Mouse (Mus musculus) neural tube, embryonic 15.5 days (tissue): ENCODE measurements around the gene Erg. TPM values are rescaled to one million over a fixed set of nuclear protein-coding genes. Genes with fewer than 3 reads are reported as not detected.
A peak's percentile ranks its signal among the peaks of the same experiment; 100 is the strongest.

Experiments
- ATAC-seq: fragments of 200-750 bp; cut with Nextera tagmentation; 2 replicates; pipeline ENCODE4 v1.8.0; 2017; ENCODE audit warnings: mild to moderate bottlenecking, moderate TSS enrichment, moderate library complexity; ENCODE audit not compliant: low FRiP score
- H3K27ac ChIP-seq: fragments of 300-500 bp; sonication (generic); replicated peaks from 2 replicates; pipeline ENCODE4 v1.5.1; 2015; ENCODE audit warnings: mild to moderate bottlenecking, inconsistent platforms
- H3K27me3 ChIP-seq: fragments of 300-500 bp; sonication (generic); replicated peaks from 2 replicates; pipeline ENCODE4 v1.6.1; 2015; ENCODE audit warnings: inconsistent platforms
- H3K36me3 ChIP-seq: fragments of 300-500 bp; sonication (generic); 2 replicates; pipeline ENCODE4 v1.6.1; 2015; ENCODE audit warnings: inconsistent platforms
- H3K4me1 ChIP-seq: fragments of 300-500 bp; sonication (generic); 2 replicates; pipeline ENCODE4 v1.6.1; 2015; ENCODE audit warnings: inconsistent platforms
- H3K4me2 ChIP-seq: fragments of 300-500 bp; sonication (generic); 2 replicates; pipeline ENCODE4 v1.6.1; 2015; ENCODE audit warnings: inconsistent platforms, mild to moderate bottlenecking, moderate library complexity
- H3K4me3 ChIP-seq: fragments of 300-500 bp; sonication (generic); replicated peaks from 2 replicates; pipeline ENCODE4 v1.5.1; 2015; ENCODE audit warnings: mild to moderate bottlenecking, inconsistent platforms
- H3K9ac ChIP-seq: fragments of 300-500 bp; sonication (generic); replicated peaks from 2 replicates; pipeline ENCODE4 v1.6.1; 2015; ENCODE audit warnings: mild to moderate bottlenecking, inconsistent platforms
- H3K9me3 ChIP-seq: fragments of 300-500 bp; sonication (generic); replicated peaks from 2 replicates; pipeline ENCODE4 v1.6.1; 2016; ENCODE audit warnings: inconsistent platforms
- WGBS: fragments of 180-500 bp; shearing (Covaris S2); methylation state at CpG from one replicate; pipeline ENCODE4 v1.1.7; 2015; ENCODE audit warnings: mixed read lengths; 5-methylcytosine and 5-hydroxymethylcytosine counted together
- polyA plus RNA-seq: library from polyadenylated mRNA; unstranded; fragments of >200 nt; fragmentation: Nextera tagmentation; extraction: Ambion mirVana; gene quantifications from 2 replicates; pipeline ENCODE4 v1.2.1, GENCODE M21; 2015

The Erg gene
- polyA plus RNA-seq, 1 experiment from 2014 or later: 2.3 TPM

DNA sequence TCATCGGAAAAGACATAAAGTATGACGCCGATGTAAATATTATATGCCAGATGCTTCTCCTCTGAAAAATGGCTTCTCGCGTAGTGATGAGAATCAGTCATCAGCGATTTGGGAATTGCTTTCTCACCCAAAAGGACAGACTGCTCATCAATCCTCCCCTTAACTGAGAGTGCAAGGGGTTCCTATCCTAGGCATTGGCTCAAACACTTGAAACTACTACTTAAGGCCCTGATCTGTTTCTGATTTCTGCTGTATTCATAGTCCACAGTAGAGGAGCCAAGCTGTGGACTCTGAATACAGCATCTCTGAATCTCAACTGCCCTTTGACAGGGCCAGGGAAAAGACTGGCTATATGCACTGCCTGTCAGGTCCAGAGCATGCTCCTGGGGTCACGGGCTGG lies 209.6 kb downstream of the Erg start:
- no peak overlapping the region for H3K9ac ChIP-seq
- no peaks in the 10 kb centered on the region for H3K27me3 ChIP-seq
- ATAC-seq: no peak
- no peak overlapping the region for H3K27ac ChIP-seq
- H3K9me3 ChIP-seq: no peaks in the 10 kb centered on the region
- no peak overlapping the region for H3K4me3 ChIP-seq
- 61% methylated on average over 7 of the region's 7 CpGs for WGBS
- peaks cover 16% of the 10 kb centered on the region for H3K4me1 ChIP-seq
- no peak overlapping the region for H3K4me2 ChIP-seq
- no peaks in the 10 kb centered on the region for H3K36me3 ChIP-seq

DNA sequence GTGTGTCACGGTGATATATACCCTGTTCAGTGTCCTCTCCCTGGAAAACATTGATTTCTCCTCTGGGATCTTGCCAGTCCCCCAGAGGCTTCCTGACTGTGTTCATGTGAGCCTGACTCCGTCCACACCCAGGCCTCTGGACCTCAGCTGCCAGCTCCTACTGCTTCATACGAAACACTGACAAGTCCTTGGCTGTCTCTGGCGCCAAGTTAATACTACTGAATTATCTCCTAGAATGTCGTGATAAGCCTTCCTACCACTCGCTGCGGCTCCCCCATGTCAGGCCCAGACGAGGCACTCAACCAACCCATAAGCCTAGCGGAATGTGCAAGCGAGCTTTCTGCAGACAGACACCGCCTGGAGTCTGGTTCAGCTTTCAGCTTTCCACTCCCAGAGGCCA lies 210.0 kb downstream of the Erg start:
- H3K36me3 ChIP-seq: no peaks in the 10 kb centered on the region
- H3K4me3 ChIP-seq: no peak overlapping the region
- 45% methylated on average over 11 of the region's 11 CpGs for WGBS
- H3K9me3 ChIP-seq: no peaks in the 10 kb centered on the region
- no peak overlapping the region for H3K9ac ChIP-seq
- no peak overlapping the region for H3K4me2 ChIP-seq
- H3K4me1 ChIP-seq: peaks cover 16% of the 10 kb centered on the region
- ATAC-seq: no peak
- no peak overlapping the region for H3K27ac ChIP-seq
- H3K27me3 ChIP-seq: no peaks in the 10 kb centered on the region

DNA sequence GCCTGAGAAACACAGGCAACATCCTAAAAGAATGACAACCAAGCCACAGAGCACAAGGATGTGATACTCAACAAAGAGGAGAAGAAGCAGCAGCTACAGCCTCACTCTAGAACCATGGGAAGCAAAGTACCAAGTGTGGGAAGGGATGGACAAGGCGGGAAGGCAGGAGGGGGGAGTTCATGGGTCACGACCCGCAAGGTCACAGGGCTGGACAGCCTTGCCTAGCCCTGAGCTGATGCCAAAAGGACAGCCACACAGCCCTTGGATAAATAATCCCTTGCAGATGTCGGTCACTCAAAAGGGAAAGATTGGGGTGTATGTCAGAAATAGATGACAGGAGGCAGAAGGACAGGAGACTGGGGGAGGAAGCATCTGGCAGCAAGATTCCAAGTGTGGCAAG lies 211.7 kb downstream of the Erg start:
- no peak overlapping the region for H3K27ac ChIP-seq

DNA sequence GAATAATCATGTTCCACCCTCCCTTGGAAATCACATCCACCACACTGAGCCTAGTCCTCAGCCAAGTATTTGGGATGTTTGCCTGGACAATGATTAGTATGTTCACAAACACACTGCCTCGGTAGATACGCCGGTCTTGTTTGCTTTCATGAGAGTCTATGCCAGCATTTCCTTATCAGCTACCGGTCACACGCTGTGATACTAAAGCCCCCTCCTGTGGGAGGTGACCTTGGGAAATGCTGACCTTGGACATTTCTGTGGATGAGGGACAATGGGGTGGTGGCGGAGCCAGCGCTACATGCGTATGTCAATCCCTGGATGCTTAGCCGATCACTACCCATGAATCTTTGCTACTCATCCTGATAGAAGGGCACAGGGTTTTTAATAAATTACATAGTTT lies 213.4 kb downstream of the Erg start:
- Histone ChIP-seq H3K9me3 (no peaks in the 10 kb centered on the region), H3K4me2 (no peak overlapping the region), H3K4me3 (no peak overlapping the region), H3K4me1 (peaks cover 16% of the 10 kb centered on the region), H3K36me3 (no peaks in the 10 kb centered on the region), H3K27ac (no peak overlapping the region), H3K9ac (no peak overlapping the region), H3K27me3 (no peaks in the 10 kb centered on the region)
- 92% methylated on average over 9 of the region's 9 CpGs for WGBS
- ATAC-seq: no peak

More for the DNA sequence above, 211.7 kb downstream of the Erg start:
- WGBS: 89% methylated on average over 4 of the region's 4 CpGs
- no peaks in the 10 kb centered on the region for H3K36me3 ChIP-seq
- peaks cover 16% of the 10 kb centered on the region for H3K4me1 ChIP-seq
- no peaks in the 10 kb centered on the region for H3K27me3 ChIP-seq
- no peak overlapping the region for H3K9ac ChIP-seq
- no peaks in the 10 kb centered on the region for H3K9me3 ChIP-seq
- no peak overlapping the region for H3K4me3 ChIP-seq
- ATAC-seq: no peak
- H3K4me2 ChIP-seq: no peak overlapping the region

DNA sequence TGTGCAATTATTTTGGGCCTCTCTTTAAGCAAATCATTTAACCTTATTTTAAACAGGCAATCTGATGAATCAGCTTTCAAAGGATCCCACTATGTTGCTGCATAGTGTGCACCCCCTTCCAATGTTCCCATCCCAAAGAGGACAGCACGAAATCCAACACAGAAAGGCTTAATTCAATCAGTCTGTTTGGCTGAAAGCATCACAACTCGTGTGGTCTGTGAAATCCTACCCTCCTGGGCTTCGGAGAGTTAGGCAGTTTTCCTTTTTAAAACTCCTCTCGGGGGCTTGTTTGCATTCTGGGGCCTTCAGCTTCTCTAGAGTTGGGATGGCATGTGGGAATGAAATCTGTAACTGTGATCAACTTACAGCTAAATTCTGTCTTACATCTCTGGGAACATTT lies 214.7 kb downstream of the Erg start:
- Histone ChIP-seq H3K27me3 (no peaks in the 10 kb centered on the region), H3K36me3 (no peaks in the 10 kb centered on the region), H3K9me3 (no peaks in the 10 kb centered on the region), H3K4me1 (peaks cover 16% of the 10 kb centered on the region), H3K4me2 (no peak overlapping the region), H3K9ac (no peak overlapping the region), H3K4me3 (no peak overlapping the region), H3K27ac (no peak overlapping the region)
- 68% methylated on average over 4 of the region's 4 CpGs for WGBS
- ATAC-seq: no peak

DNA sequence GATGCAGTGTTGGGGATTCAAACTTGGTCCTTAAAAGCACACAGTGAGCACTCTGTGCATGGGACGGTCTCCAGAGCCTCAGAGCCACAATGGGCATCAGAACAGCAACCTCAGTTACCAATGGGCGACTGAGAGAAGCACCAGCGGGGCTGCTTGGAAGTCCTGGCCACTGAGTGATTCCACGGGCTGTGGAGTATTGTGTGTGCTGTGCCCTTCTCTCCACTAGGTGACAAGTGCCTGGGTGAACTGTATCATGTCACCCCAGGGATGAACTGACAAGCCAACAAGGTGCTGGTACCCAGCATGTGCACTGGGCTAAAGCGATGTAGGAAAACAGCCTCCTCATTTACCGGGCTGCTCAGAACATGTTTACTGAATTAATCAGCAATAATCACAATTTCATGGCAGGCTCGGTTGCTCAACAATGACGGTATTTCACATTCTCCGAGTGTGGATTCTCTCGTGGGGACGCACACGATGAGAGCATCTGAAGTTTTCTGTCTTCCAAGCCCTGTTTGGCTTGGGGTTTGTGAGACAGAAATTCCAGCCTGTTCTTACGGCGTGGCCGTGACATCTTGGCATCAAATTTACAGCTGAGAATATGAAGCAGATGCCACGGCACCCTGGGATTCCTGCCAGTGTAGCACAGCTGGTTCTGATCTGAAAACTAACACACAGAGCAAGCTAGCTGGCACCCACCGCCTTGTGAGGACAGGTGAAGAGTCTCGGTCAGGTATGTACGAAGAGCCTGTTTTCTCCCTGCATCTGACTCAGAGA lies 219.2 kb downstream of the Erg start:
- Histone ChIP-seq H3K36me3 (no peaks in the 10 kb centered on the region), H3K27me3 (no peaks in the 10 kb centered on the region), H3K27ac (no peak overlapping the region), H3K9ac (no peak overlapping the region), H3K4me2 (peak overlapping the region; percentile 5; the same call in 1 of the 2 replicates), H3K4me3 (no peak overlapping the region), H3K4me1 (no peaks in the 10 kb centered on the region), H3K9me3 (no peaks in the 10 kb centered on the region)
- WGBS: 66% methylated on average over 19 of the region's 19 CpGs
- no peak; the same call in 1 of the 2 replicates for ATAC-seq

DNA sequence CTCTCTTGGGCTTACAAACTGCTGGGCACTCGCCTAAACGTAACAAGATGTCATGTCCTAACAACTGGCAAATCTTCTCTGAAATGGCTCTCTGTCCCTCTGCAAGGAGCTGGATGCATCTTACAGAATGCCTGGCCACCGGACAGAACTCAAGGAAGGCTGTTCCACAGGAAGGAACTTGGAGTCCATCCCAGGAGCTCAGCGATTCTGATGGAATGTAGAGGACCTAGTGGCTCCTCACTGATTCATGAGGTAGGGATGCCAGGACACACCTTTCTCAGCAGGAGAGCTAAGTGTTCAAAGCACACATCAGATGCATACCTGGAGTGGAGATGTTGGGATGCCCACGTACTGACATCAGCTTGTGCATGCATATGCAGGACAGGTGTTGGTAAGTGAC lies 221.2 kb downstream of the Erg start:
- Histone ChIP-seq H3K9me3 (no peaks in the 10 kb centered on the region), H3K4me2 (no peak overlapping the region), H3K4me3 (no peak overlapping the region), H3K27me3 (no peaks in the 10 kb centered on the region), H3K36me3 (no peaks in the 10 kb centered on the region), H3K9ac (no peak overlapping the region), H3K27ac (no peak overlapping the region), H3K4me1 (no peaks in the 10 kb centered on the region)
- ATAC-seq: no peak
- 89% methylated on average over 5 of the region's 5 CpGs for WGBS

DNA sequence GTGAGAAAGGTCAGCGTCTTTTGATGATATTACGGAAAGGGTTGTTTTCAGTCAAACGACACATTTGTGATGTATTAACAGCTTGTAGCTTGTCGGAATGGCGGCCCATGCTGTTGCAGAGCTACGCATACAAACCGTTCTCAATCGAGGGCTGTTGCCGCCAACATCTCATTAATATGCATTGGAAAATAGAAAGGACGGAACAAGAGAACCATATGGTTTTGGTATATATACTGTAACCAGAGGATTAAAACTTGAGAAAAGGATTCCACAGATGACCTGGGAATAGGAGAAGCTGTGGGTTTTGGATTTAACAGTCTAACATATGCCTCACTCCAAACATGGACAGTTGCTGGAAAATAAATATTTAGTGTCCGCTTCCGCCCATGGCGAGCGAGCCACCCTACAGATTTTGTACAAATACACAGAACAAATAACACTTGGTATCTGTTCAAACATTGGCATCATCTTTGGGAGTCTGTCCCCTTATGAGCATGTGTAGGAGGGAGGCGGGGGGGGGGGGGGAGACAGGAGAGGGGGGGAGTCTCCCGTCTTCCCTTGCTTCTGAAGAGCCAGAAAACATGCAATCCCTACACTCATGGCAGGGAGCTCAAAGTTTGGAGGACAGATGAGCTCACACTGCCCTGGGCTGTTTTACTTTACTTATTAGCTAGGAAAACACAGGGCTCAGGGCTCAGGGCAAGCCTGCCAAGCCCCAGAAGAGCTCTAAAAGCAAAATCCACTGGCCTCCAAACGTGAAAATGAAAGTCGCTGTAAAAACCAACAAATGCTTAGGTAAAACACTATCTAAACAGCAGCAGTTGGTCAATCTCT lies 222.5 kb downstream of the Erg start:
- 69% methylated on average over 18 of the region's 18 CpGs for WGBS
- ATAC-seq: no peak

DNA sequence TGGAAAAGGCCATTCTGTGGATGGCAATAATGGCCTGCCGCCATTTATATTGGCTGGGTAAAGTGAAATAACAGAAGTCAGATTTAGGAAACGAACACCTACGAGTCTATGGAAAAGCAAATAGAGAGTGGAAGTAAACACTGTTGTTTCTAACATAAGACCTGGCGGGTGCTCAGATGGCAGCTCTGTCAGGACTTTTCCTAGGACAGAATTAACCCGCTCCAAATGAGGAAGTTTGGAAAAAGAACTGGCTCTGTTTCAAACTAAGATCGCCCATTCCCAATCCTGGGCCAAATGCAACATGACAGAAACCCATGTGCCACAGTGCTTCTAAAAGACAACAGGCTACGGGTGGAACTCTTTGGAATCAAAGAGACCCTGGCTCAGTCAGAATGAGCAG lies 224.4 kb downstream of the Erg start:
- Histone ChIP-seq H3K4me3 (no peak overlapping the region), H3K9me3 (no peaks in the 10 kb centered on the region), H3K36me3 (no peaks in the 10 kb centered on the region), H3K4me2 (no peak overlapping the region), H3K9ac (no peak overlapping the region), H3K27me3 (no peaks in the 10 kb centered on the region), H3K4me1 (no peaks in the 10 kb centered on the region), H3K27ac (no peak overlapping the region)
- 91% methylated on average over 7 of the region's 7 CpGs for WGBS
- ATAC-seq: no peak

More for the DNA sequence above, 222.5 kb downstream of the Erg start:
- H3K4me3 ChIP-seq: no peak overlapping the region
- no peak overlapping the region for H3K4me2 ChIP-seq
- H3K4me1 ChIP-seq: no peaks in the 10 kb centered on the region
- no peak overlapping the region for H3K9ac ChIP-seq
- H3K36me3 ChIP-seq: no peaks in the 10 kb centered on the region
- H3K27me3 ChIP-seq: no peaks in the 10 kb centered on the region
- H3K27ac ChIP-seq: no peak overlapping the region
- H3K9me3 ChIP-seq: no peaks in the 10 kb centered on the region

DNA sequence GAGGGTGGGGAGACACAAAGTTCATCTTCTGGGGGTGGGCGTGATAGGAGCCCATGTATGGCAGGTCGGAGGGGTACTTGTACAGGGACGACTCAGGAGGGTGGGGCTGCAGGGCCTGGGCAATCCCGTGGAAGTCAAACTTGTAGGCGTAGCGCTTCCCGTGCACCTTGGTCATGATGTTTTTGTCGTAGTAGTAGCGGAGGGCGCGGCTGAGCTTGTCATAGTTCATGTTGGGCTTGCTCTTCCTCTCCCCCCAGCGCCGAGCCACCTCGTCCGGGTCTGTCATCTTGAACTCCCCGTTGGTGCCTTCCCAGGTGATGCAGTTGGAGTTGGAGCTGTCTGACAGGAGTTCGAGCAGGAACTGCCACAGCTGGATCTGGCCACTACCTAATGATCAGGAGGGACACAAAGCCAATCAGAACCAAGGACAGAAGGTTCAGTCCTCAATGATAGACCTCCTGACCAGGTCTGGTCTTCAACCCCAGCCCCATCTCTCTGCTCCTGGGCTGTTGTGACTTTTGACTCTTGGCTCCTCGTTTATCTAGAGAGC lies 225.4 kb downstream of the Erg start:
- no peak overlapping the region for H3K4me3 ChIP-seq
- ATAC-seq: no peak
- H3K27me3 ChIP-seq: no peaks in the 10 kb centered on the region
- no peaks in the 10 kb centered on the region for H3K9me3 ChIP-seq
- no peak overlapping the region for H3K27ac ChIP-seq
- 96% methylated on average over 18 of the region's 18 CpGs for WGBS
- no peaks in the 10 kb centered on the region for H3K36me3 ChIP-seq
- no peaks in the 10 kb centered on the region for H3K4me1 ChIP-seq
- H3K4me2 ChIP-seq: no peak overlapping the region
- H3K9ac ChIP-seq: no peak overlapping the region

DNA sequence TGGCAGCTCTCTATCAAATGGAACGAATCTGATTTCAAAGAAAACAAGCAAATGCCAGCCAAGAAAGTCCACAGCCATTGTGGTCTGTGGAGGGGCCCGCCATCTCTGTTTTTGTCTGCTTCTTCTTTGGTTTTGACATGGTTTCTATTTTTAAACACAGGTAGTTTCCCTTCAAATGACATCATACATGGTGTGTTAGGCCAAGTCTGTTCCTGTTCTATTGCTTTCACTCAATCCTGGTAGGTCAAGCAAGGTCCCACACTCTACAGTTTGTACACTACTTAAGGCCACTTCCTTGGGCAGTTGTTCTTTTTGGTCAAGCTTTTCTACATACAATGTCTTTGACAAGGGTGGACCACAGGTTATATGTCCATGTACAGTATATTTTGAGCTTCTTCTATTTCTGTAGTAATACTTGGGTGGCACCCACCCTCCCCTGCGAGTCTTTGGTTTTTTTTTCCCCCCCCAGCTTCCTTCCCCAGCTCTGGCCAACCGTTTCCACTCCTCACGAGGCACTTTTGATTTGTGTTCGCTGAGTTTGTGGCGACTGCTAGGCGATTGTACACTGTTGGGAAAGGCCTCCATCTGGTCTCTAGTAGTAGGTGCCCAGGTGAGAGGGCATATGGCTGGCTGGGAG lies 226.1 kb downstream of the Erg start:
- WGBS: 89% methylated on average over 8 of the region's 8 CpGs
- H3K9ac ChIP-seq: no peak overlapping the region
- no peak for ATAC-seq
- no peak overlapping the region for H3K4me3 ChIP-seq
- no peaks in the 10 kb centered on the region for H3K9me3 ChIP-seq
- H3K27ac ChIP-seq: no peak overlapping the region
- H3K27me3 ChIP-seq: no peaks in the 10 kb centered on the region
- H3K4me1 ChIP-seq: no peaks in the 10 kb centered on the region
- H3K4me2 ChIP-seq: no peak overlapping the region
- no peaks in the 10 kb centered on the region for H3K36me3 ChIP-seq
